Mouse (Mus musculus) olfactory bulb, adult 2 months (tissue): ENCODE data around the gene Krt35.

Experiments
- CTCF ChIP-seq: fragments of 200-500 bp; IDR thresholded peaks from 2 replicates; pipeline ENCODE4 v1.5.1; 2012; ENCODE audit warnings: low read depth, mild to moderate bottlenecking, low read length, moderate library complexity; ENCODE audit not compliant: insufficient read depth
- POLR2A ChIP-seq: fragments of 200-500 bp; IDR thresholded peaks from 2 replicates; pipeline ENCODE4 v1.6.1; 2012; ENCODE audit warnings: mild to moderate bottlenecking, low read depth, low read length, moderate library complexity; ENCODE audit not compliant: insufficient read depth

DNA sequence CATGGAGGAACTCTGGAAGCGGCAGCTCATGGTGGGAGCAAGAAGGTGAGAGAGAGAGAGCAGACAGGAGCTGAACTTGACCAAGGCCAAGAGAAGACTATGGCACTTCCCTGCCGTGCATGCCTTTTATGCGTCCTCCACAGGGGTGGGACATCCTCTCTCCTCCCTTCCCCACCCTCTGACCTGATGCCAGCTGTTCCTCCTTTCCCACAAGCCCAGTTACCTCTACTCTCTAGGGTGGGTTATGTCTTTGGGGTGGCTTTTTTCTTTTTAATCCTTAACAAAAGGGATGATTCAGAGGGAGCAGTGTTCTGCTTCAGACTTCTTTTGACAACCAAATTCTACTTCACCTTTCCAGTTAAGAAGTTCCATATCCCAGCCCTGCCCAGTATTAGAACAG lies 25.4 kb upstream of the Krt35 start, which contains the start of gene Krt13:
- TF ChIP-seq POLR2A (no peak), CTCF (no peak)
